Mouse (Mus musculus) adrenal gland, adult 18-20 months (tissue): ENCODE data around the gene 1600014C10Rik. TPM values are rescaled to one million over a fixed set of nuclear protein-coding genes. Genes with fewer than 3 reads are reported as not detected.

ENCODE experiments used
- DNase-seq, 2 experiments: peaks; one replicate each; pipeline ENCODE4 v3.0.0; 2021 to 2022; ENCODE audit warnings: low spot score in 2 of 2
- long read RNA-seq, 2 experiments: library from polyadenylated mRNA; stranded (forward); transcript quantifications; one replicate each; pipeline ENCODE4 v2.0.0; 2021
- total RNA-seq, 2 experiments: library from RNA; stranded (reverse); gene quantifications; 1 replicate in 1 of 2; 2 replicates in 1 of 2; pipeline ENCODE4 v1.2.3; 2021

Gene 1600014C10Rik
- total RNA-seq: 10 to 100 TPM; 45.4 to 47.7 TPM
- long read RNA-seq, experiment 1, transcript 1600014C10Rik-204 (3 exons, 3,341 nt): minor isoform, 18 of 86 reads
- long read RNA-seq, experiment 1, transcript 1600014C10Rik-205 (3 exons, 3,283 nt): major isoform, 52 of 86 reads
- long read RNA-seq, experiment 1, transcript 1600014C10Rik-209 (3 exons, 568 nt): minor isoform, 5 of 86 reads
- long read RNA-seq, experiment 1, transcript 1600014C10Rik-208 (3 exons, 2,326 nt): minor isoform, 5 of 86 reads
- long read RNA-seq, experiment 1, partial matches to known transcripts: 1 of 86 reads
- long read RNA-seq, experiment 1, other reads (novel, unspliced or antisense): 4 of 86 reads
- long read RNA-seq, experiment 2, transcript 1600014C10Rik-208 (3 exons, 2,326 nt): minor isoform, 5 of 153 reads
- long read RNA-seq, experiment 2, transcript 1600014C10Rik-205 (3 exons, 3,283 nt): major isoform, 92 of 153 reads
- long read RNA-seq, experiment 2, transcript 1600014C10Rik-204 (3 exons, 3,341 nt): minor isoform, 31 of 153 reads
- long read RNA-seq, experiment 2, partial matches to known transcripts: 19 of 153 reads
- long read RNA-seq, experiment 2, other reads (novel, unspliced or antisense): 5 of 153 reads

- DNase-seq: peak in 1 of 2 experiments; percentile 49
Observed at GRCm38 (mm10) chr7:38182962-38183687, at the start of gene 1600014C10Rik. Gene 1600014C10Rik, plus strand, starts transcription at chr7:38183217.

- DNase-seq: no peak
Observed at GRCm38 (mm10) chr7:38134471-38134870, 48.5 kb upstream of the 1600014C10Rik start.

- no peak for DNase-seq
Observed at GRCm38 (mm10) chr7:38140324-38140723, 42.7 kb upstream of the 1600014C10Rik start.

GRCm38 (mm10) chr7:38141747-38142545, 41.1 kb upstream of the 1600014C10Rik start:
- DNase-seq: peak; percentile 85

GRCm38 (mm10) chr7:38147477-38147876, 35.5 kb upstream of the 1600014C10Rik start:
- DNase-seq: no peak

- no peak for DNase-seq
Observed at GRCm38 (mm10) chr7:38151706-38152312, 31.2 kb upstream of the 1600014C10Rik start.

GRCm38 (mm10) chr7:38152571-38152970, 30.4 kb upstream of the 1600014C10Rik start:
- no peak for DNase-seq

- DNase-seq: no peak
Observed at GRCm38 (mm10) chr7:38155829-38156228, 27.2 kb upstream of the 1600014C10Rik start.

GRCm38 (mm10) chr7:38158764-38159458, 24.1 kb upstream of the 1600014C10Rik start:
- DNase-seq: no peak

GRCm38 (mm10) chr7:38161438-38161837, 21.6 kb upstream of the 1600014C10Rik start:
- no peak for DNase-seq

GRCm38 (mm10) chr7:38163433-38164050, 19.5 kb upstream of the 1600014C10Rik start:
- DNase-seq: no peak

GRCm38 (mm10) chr7:38166930-38167645, 15.9 kb upstream of the 1600014C10Rik start:
- no peak for DNase-seq

GRCm38 (mm10) chr7:38167724-38168141, 15.3 kb upstream of the 1600014C10Rik start:
- DNase-seq: peak in 1 of 2 experiments; percentile 24

- no peak for DNase-seq
Observed at GRCm38 (mm10) chr7:38173871-38174270, 9.1 kb upstream of the 1600014C10Rik start.

GRCm38 (mm10) chr7:38174321-38175148, 8.5 kb upstream of the 1600014C10Rik start:
- DNase-seq: no peak

- DNase-seq: no peak
Observed at GRCm38 (mm10) chr7:38176056-38176455, 7.0 kb upstream of the 1600014C10Rik start.

GRCm38 (mm10) chr7:38179896-38180295, 3.1 kb upstream of the 1600014C10Rik start:
- no peak for DNase-seq

GRCm38 (mm10) chr7:38181366-38181765, 1.7 kb upstream of the 1600014C10Rik start:
- DNase-seq: no peak
